Comparison of ENCODE assay signal across 20 mouse cellular contexts in the genomic region with DNA sequence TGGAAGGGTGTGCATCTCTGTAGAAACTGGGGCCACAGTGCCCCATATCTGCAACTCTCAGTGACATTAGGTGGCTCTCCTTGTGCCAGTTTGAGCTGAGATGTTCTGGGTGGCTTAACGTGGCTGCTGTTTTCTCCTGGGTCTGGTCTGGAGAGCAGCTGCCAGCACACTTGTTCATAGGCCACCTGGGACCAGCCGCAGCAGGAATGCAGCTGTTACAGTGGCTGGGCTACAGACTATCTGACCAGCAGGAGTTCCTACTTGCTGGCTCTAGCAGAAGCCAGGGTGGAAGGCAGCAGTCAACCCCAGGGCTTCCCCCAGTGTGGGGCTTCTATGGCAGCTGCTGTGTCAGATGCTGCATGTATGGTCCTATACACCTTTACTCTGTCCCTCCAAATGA. TPM values are rescaled to one million over a fixed set of nuclear protein-coding genes. Genes with fewer than 3 reads are reported as not detected.
"Had no signal": no experiment of that assay in that cellular context is flagged by ENCODE, and none has a peak within 500 bp of the region (broad histone marks: within the 10 kb centered on the region; RNA-seq: fewer than 3 reads in every experiment).

No protein-coding gene starts in this region.

- H3K4me2 ChIP-seq: heart, embryonic 12.5 days; hindbrain, embryonic 13.5 days; hindbrain, embryonic 15.5 days; kidney, embryonic 15.5 days; limb, embryonic 12.5 days; liver, embryonic 11.5 days; liver, embryonic 13.5 days; liver, embryonic 15.5 days had no signal

- H3K36me3 ChIP-seq: heart, embryonic 12.5 days; kidney, embryonic 15.5 days; limb, embryonic 12.5 days; liver, embryonic 13.5 days; liver, embryonic 15.5 days had no signal

- H3K9ac ChIP-seq: heart, embryonic 12.5 days; hindbrain, embryonic 13.5 days; hindbrain, embryonic 15.5 days; kidney, embryonic 15.5 days; limb, embryonic 12.5 days; liver, embryonic 13.5 days; liver, embryonic 15.5 days; liver, postnatal 0 days had no signal

- DNase-seq: gastrocnemius, postnatal 10 days; gastrocnemius, postnatal 25 days; kidney, adult 11 months; kidney, postnatal 14 days; layer of hippocampus, adult 9-11 months; layer of hippocampus, postnatal 36 days; left cerebral cortex, postnatal 4 days; liver, embryonic 13.5 days had no signal

- ATAC-seq: hindbrain, postnatal 0 days; intestine, embryonic 16.5 days; liver, postnatal 0 days had no signal

- H3K27ac ChIP-seq: hindbrain, embryonic 13.5 days; hindbrain, embryonic 15.5 days; hindbrain, postnatal 0 days; kidney, embryonic 15.5 days; kidney, postnatal 0 days; limb, embryonic 12.5 days; liver, embryonic 13.5 days; liver, embryonic 15.5 days had no signal

- H3K27me3 ChIP-seq: hindbrain, embryonic 15.5 days; liver, embryonic 15.5 days had no signal

- H3K9me3 ChIP-seq: heart, embryonic 12.5 days; hindbrain, embryonic 13.5 days; hindbrain, embryonic 15.5 days; kidney, embryonic 15.5 days; limb, embryonic 12.5 days; liver, embryonic 13.5 days; liver, embryonic 15.5 days had no signal

- H3K4me3 ChIP-seq: heart, embryonic 12.5 days; hindbrain, embryonic 13.5 days; hindbrain, embryonic 15.5 days; kidney, embryonic 15.5 days; limb, embryonic 12.5 days; liver, embryonic 13.5 days; liver, embryonic 15.5 days had no signal

- H3K4me1 ChIP-seq: kidney, embryonic 15.5 days; liver, embryonic 13.5 days; liver, embryonic 15.5 days had no signal

RNA-seq across cellular contexts. Expression of gene Adcyap1r1, which starts 9.9 kb away (rescaled TPM):
- total RNA-seq: hematopoietic stem cell, adult 5-6 weeks had no signal
- polyA plus RNA-seq: liver, postnatal 0 days had no signal
